Mouse (Mus musculus) intestine, embryonic 16.5 days (tissue): ENCODE measurements around the gene Pxn. TPM values are rescaled to one million over a fixed set of nuclear protein-coding genes. Genes with fewer than 3 reads are reported as not detected.

Experiments
- ATAC-seq: fragments of 200-750 bp; cut with Nextera tagmentation; 2 replicates; pipeline ENCODE4 v1.8.0; 2017; ENCODE audit warnings: moderate TSS enrichment, moderate library complexity
- H3K27ac ChIP-seq: fragments of 300-500 bp; sonication (generic); 2 replicates; pipeline ENCODE4 v1.5.1; 2014; ENCODE audit warnings: mild to moderate bottlenecking, low read length
- H3K27me3 ChIP-seq: fragments of 300-500 bp; sonication (generic); replicated peaks from 2 replicates; pipeline ENCODE4 v1.6.1; 2014; ENCODE audit warnings: low read length, control low read depth, mixed read lengths; ENCODE audit not compliant: control insufficient read depth, insufficient read depth
- H3K36me3 ChIP-seq: fragments of 300-500 bp; sonication (generic); 2 replicates; pipeline ENCODE4 v1.6.1; 2014; ENCODE audit warnings: low read length, control low read depth; ENCODE audit not compliant: control insufficient read depth, insufficient read depth
- H3K4me1 ChIP-seq: fragments of 300-500 bp; sonication (generic); 2 replicates; pipeline ENCODE4 v1.6.1; 2014; ENCODE audit warnings: low read length, control low read depth, mixed read lengths; ENCODE audit not compliant: control insufficient read depth, insufficient read depth
- H3K4me2 ChIP-seq: fragments of 300-500 bp; sonication (generic); 2 replicates; pipeline ENCODE4 v1.6.1; 2014; ENCODE audit warnings: low read depth, low read length, control low read depth
- H3K4me3 ChIP-seq: fragments of 300-500 bp; sonication (generic); 2 replicates; pipeline ENCODE4 v1.5.1; 2014; ENCODE audit warnings: mild to moderate bottlenecking, low read length
- H3K9ac ChIP-seq: fragments of 300-500 bp; sonication (generic); 2 replicates; pipeline ENCODE4 v1.6.1; 2014; ENCODE audit warnings: low read depth, low read length
- H3K9me3 ChIP-seq: fragments of 300-500 bp; sonication (generic); 2 replicates; pipeline ENCODE4 v1.6.1; 2016; ENCODE audit warnings: low read length, control low read depth; ENCODE audit not compliant: control insufficient read depth
- WGBS: fragments of 180-500 bp; shearing (Covaris S2); extraction: QIAGEN DNeasy Blood & Tissue Kit; methylation state at CpG from one replicate; pipeline ENCODE4 v1.1.7; 2014; 5-methylcytosine and 5-hydroxymethylcytosine counted together
- polyA plus RNA-seq: library from polyadenylated mRNA; unstranded; fragments of >200 nt; fragmentation: Nextera tagmentation; extraction: Ambion mirVana; gene quantifications from 2 replicates; pipeline ENCODE4 v1.2.1, GENCODE M21; 2015

Pxn gene
- polyA plus RNA-seq, 1 experiment from 2014 or later: 71.9 TPM

DNA sequence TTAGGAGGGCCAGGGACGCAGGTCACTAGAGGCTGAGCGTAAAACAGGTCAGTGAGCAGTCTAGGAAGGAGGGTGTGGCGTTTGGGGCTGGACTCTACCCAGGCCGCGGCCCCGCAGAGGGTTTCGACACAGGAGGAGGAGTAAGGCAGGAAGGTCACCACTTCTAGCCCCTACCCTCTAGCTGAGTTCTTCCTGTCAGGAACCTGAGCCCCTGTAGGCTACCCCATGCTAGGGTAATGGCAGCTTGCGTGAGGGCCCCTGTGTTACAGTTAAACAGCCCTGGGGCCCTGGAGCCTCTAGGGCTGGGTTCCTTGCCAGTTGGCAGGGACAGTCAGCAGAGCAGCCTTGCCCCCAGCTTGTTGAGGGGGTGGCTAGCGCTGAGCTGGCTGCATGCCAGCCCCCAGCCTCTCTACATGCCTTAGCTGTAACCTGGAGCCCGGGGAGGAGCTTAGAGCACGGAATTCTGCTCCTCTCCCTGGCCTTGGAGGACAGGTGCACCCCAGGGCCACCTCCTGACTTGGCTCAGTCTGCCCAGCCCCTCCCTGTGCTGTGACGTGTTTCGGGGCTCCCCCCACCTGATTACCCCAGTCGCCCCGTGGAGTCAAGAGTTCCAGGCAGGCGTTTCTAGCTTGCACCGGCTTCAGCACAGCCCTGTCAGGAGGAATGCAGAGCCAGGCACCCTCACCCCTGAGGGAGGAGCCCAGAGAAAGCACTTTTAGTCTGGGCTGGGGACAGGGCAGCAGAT is 37.2 kb downstream of the Pxn start:
- H3K4me3 ChIP-seq: peak overlapping the region; percentile 44
- peak overlapping the region; percentile 72 for H3K9ac ChIP-seq
- no peaks in the 10 kb centered on the region for H3K9me3 ChIP-seq
- H3K4me2 ChIP-seq: peak overlapping the region; percentile 57
- no peaks in the 10 kb centered on the region for H3K27me3 ChIP-seq
- peaks cover 22% of the 10 kb centered on the region for H3K36me3 ChIP-seq
- H3K4me1 ChIP-seq: peaks cover 30% of the 10 kb centered on the region
- WGBS: 34% methylated on average over 17 of the region's 17 CpGs
- ATAC-seq: peak; percentile 83
- H3K27ac ChIP-seq: peak overlapping the region; percentile 98

DNA sequence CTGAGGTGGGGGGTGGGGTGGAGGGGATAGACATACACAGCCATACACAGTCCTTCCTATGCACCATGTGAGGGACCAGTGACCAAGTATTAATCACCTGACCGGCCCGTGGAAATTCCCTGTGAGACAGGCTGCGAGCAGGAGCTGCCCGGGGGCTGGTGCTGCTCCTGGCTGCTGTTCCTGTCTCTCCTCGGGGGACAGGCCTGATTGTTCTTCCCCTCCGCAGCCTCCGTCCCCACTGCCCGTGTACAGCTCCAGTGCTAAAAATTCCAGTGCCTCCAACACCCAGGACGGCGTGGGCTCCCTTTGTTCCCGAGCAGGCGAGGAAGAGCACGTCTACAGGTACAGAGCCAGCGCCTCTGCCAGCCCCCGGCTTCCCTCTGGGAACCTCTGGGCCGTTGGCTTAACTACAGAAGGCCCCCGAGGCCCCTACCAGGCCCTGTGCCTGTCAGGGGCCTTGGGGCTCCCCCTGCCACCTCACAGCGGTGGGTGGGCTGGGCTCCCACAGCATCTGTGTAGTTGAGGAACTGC is 38.2 kb downstream of the Pxn start:
- H3K9ac ChIP-seq: peak overlapping the region; percentile 72; the same call in 1 of the 2 replicates

DNA sequence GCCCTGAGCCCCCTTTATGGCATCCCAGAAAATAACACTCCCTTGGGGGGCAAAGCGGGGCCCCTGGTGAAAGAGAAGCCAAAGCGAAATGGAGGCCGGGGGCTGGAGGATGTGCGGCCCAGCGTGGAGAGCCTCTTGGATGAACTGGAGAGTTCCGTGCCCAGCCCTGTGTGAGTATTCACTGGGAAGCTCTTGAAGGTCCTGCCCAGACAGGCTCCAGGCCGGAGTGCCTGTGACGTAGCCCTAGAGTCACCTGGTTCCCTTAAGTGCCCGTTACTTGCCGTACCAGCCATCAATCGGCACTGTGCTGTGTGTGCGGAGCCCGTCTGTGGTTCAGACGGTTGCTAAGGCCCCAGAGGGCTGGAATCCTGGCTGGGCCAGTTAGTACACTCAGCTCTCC is 39.2 kb downstream of the Pxn start:
- Histone ChIP-seq H3K9me3 (no peaks in the 10 kb centered on the region), H3K4me1 (peaks cover 28% of the 10 kb centered on the region), H3K4me2 (no peak overlapping the region), H3K9ac (no peak overlapping the region), H3K27ac (no peak overlapping the region), H3K4me3 (no peak overlapping the region), H3K27me3 (no peaks in the 10 kb centered on the region), H3K36me3 (peaks cover 34% of the 10 kb centered on the region)
- 89% methylated on average over 14 of the region's 14 CpGs for WGBS
- ATAC-seq: no peak

More for the DNA sequence above, 38.2 kb downstream of the Pxn start:
- ATAC-seq: no peak
- Histone ChIP-seq H3K27ac (no peak overlapping the region), H3K36me3 (peaks cover 28% of the 10 kb centered on the region), H3K4me3 (no peak overlapping the region), H3K4me1 (peaks cover 28% of the 10 kb centered on the region), H3K27me3 (no peaks in the 10 kb centered on the region), H3K4me2 (0 out of 2 replicates have a peak overlapping the region, but pooled peaks have one; percentile 3), H3K9me3 (no peaks in the 10 kb centered on the region)
- WGBS: 59% methylated on average over 18 of the region's 18 CpGs

DNA sequence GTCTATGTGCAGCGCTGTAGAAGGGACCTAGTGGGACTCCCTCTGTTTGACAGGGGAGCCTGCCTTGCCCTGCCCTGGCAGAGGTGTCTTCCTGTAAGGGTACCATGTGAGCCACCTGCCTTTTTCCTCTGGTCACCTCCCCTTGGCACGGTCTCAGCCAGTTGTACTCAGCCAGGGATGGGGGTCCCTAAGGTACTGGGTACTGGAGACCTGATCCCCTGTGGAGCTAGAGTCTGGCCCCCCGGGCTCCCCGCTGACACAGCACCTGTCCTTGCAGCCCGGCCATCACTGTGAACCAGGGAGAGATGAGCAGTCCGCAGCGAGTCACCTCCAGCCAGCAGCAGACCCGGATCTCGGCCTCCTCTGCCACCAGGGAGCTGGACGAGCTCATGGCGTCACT is 40.1 kb downstream of the Pxn start:
- whole genome bisulfite sequencing: 88% methylated on average over 11 of the region's 11 CpGs
- Histone ChIP-seq H3K9ac (no peak overlapping the region), H3K36me3 (peaks cover 34% of the 10 kb centered on the region)

DNA sequence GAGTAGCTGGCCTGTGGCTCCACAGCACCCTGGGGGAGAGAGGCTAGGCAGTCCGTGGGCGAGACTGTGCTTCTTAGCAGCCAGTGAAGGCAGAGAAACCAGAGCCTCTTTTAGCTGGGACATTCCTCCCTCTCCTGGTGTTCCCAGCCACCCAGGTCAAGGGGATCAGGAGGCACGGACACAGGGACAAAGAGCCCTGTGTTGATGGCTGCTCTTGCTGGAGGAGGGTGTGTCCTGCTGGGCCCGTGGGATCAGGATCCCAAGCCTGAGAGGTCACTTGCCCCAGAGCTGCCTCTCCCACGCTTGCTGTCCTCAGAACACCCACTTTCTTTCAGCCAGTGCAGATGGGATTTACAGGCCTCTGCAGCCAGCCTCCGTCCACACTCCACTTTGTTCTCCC is 40.5 kb downstream of the Pxn start:
- no peak overlapping the region for H3K27ac ChIP-seq
- H3K4me1 ChIP-seq: peaks cover 26% of the 10 kb centered on the region
- no peaks in the 10 kb centered on the region for H3K9me3 ChIP-seq
- H3K4me3 ChIP-seq: no peak overlapping the region
- WGBS: 53% methylated on average over 6 of the region's 6 CpGs
- no peak for ATAC-seq
- H3K27me3 ChIP-seq: no peaks in the 10 kb centered on the region
- no peak overlapping the region for H3K9ac ChIP-seq
- peaks cover 39% of the 10 kb centered on the region for H3K36me3 ChIP-seq
- H3K4me2 ChIP-seq: no peak overlapping the region

More for the DNA sequence above, 40.1 kb downstream of the Pxn start:
- H3K4me1 ChIP-seq: peaks cover 28% of the 10 kb centered on the region
- no peak overlapping the region for H3K4me3 ChIP-seq
- H3K27ac ChIP-seq: no peak overlapping the region
- H3K4me2 ChIP-seq: no peak overlapping the region
- no peaks in the 10 kb centered on the region for H3K9me3 ChIP-seq
- H3K27me3 ChIP-seq: no peaks in the 10 kb centered on the region
- ATAC-seq: no peak

DNA sequence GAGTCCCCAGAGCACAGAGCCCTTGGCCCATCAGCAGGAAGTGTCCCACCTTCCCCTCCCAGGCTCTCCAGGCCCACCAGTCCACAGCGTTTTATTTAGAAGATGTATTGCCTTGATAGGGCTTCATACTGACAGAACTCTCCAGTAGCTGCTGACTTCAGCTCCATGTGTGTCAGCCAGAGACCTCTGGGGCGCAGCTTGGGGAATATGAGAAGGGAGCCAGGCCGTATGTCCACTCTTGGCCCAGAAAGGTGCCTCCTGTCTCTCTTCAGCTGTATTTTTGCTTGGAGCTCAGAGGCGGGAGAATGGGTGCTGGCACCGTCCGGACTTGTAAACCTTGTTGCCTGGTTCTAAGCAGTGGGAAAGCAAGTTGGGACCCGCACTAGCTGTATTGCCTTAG is 40.9 kb downstream of the Pxn start:
- no peak overlapping the region; the same call in 1 of the 2 replicates for H3K27ac ChIP-seq
- H3K4me2 ChIP-seq: no peak overlapping the region
- H3K27me3 ChIP-seq: no peaks in the 10 kb centered on the region
- ATAC-seq: no peak
- no peaks in the 10 kb centered on the region for H3K9me3 ChIP-seq
- H3K4me3 ChIP-seq: no peak overlapping the region
- no peak overlapping the region for H3K9ac ChIP-seq
- peaks cover 24% of the 10 kb centered on the region for H3K4me1 ChIP-seq
- 83% methylated on average over 7 of the region's 7 CpGs for WGBS
- H3K36me3 ChIP-seq: peaks cover 43% of the 10 kb centered on the region

DNA sequence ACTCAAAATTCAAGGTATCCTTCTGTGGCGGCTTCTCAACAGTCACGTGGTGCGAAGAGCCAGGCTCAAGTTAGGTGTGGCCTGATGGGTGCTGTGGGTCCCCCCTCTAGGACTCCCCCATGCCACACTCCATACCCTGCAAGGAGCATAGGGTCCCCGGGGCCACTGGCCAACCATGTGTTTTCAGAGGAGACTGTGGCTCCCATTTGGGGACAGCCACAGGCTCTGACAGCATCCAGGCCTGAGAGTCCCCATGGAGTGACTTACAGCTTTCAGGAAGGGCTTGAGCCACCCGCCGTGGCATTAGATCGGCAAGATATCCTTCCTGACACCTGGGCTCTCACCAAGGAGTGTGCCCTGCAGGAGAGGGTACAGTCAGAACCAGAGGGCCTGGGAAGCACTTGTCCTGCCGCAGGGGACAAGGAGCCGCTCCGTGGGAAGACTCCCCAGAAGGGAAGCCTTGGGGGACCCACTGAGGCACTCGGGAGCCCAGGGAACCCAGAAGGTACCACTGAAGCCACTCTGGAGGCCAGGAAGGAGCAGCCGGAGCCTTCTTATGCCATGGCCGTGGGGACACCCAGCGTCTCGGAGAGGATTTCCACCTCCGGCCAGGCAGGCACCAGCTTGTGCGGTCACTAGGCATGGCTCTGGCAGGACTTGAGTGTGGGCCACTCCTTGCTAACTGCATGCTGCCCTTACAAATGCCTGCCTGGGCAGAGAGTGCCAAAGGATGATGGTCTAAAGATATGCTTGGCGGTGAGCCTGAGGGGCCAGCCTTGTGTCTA is 42.2 kb downstream of the Pxn start:
- Histone ChIP-seq H3K27me3 (no peaks in the 10 kb centered on the region), H3K36me3 (peaks cover 53% of the 10 kb centered on the region)
- 93% methylated on average over 18 of the region's 18 CpGs for WGBS

DNA sequence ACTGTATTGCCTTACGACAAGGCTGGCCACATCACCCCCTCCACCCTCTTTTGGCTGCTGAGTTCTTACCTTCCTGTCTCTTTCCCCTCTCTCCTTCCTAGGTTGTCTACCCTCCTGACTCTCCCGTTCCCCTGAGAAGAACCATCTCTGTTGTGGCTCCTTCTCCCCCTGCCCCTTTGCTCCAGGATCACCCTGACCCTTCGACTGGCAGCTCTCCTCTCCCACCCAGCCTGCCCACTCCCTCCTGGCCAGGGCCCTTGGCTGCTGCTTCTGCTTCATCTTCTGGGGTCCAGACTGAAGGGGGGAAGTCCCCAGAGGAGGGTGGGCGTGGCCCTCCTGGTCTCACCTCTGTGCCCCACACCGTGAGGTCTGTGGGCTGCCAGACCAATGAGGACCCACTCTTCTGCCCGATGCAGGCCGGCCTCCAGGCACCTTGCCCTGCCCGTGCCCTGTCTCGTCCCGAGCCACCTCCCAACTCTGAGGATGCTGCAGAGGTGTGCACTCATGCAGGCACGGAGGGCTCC is 44.1 kb downstream of the Pxn start:
- Histone ChIP-seq H3K27me3 (no peaks in the 10 kb centered on the region), H3K36me3 (peaks cover 53% of the 10 kb centered on the region), H3K27ac (no peak overlapping the region), H3K4me2 (no peak overlapping the region), H3K4me3 (no peak overlapping the region), H3K4me1 (no peaks in the 10 kb centered on the region; the same call in 1 of the 2 replicates), H3K9me3 (no peaks in the 10 kb centered on the region), H3K9ac (no peak overlapping the region)
- WGBS: 74% methylated on average over 11 of the region's 11 CpGs
- no peak for ATAC-seq

More for the DNA sequence above, 42.2 kb downstream of the Pxn start:
- H3K4me2 ChIP-seq: no peak overlapping the region
- ATAC-seq: no peak
- H3K4me3 ChIP-seq: no peak overlapping the region
- H3K4me1 ChIP-seq: peaks cover 11% of the 10 kb centered on the region
- no peak overlapping the region for H3K27ac ChIP-seq
- H3K9ac ChIP-seq: no peak overlapping the region
- H3K9me3 ChIP-seq: no peaks in the 10 kb centered on the region

DNA sequence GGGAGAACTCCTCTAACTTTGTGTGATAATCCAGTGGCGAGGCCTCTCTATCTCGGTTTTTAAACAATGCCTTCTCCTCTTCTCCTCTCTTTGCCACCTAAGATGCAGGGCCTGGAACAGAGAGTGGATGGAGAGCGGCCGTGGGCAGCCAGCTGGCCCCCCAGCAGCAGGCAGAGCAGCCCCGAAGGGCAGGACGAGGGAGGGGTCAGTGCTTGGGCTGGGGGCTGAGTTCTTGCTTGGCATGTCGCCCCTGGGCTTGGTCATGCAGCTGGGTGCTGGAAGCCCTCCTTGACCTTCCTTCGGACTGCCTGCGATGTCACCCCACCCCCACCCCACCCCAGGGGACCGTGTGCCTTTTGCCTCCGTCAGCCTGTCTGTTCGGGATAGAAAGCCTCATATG is 44.9 kb downstream of the Pxn start:
- no peak for ATAC-seq
- Histone ChIP-seq H3K4me3 (no peak overlapping the region), H3K36me3 (peaks cover 45% of the 10 kb centered on the region), H3K4me1 (peaks cover 3% of the 10 kb centered on the region; the same call in 1 of the 2 replicates), H3K4me2 (no peak overlapping the region), H3K27ac (no peak overlapping the region), H3K9me3 (no peaks in the 10 kb centered on the region), H3K9ac (no peak overlapping the region), H3K27me3 (no peaks in the 10 kb centered on the region)
- WGBS: 77% methylated on average over 12 of the region's 12 CpGs
